26 mouse cellular contexts compared by ENCODE assay signal in genomic region chr11:88221929-88222475, GRCm38 (mm10).
"Had no signal": no experiment of that assay in that cellular context is flagged by ENCODE, and none has a peak within 500 bp of the region (broad histone marks: within the 10 kb centered on the region; RNA-seq: fewer than 3 reads in every experiment).

No protein-coding gene starts in this region.

- H3K36me3 ChIP-seq: heart, embryonic 10.5 days; heart, embryonic 13.5 days; heart, embryonic 15.5 days; intestine, embryonic 15.5 days; limb, embryonic 10.5 days; limb, embryonic 12.5 days; liver, embryonic 13.5 days; liver, embryonic 15.5 days had no signal

- H3K4me2 ChIP-seq: heart, embryonic 13.5 days; heart, embryonic 15.5 days; hindbrain, embryonic 14.5 days; intestine, embryonic 15.5 days; limb, embryonic 12.5 days; liver, embryonic 11.5 days; liver, embryonic 13.5 days; liver, embryonic 15.5 days had no signal

- H3K27ac ChIP-seq: gastrocnemius, adult 2 months; heart, embryonic 10.5 days; heart, embryonic 13.5 days; heart, embryonic 15.5 days; hindbrain, embryonic 14.5 days; intestine, embryonic 15.5 days; layer of hippocampus, adult 2 months; left cerebral cortex, adult 2 months; limb, embryonic 10.5 days; limb, embryonic 12.5 days; liver, embryonic 13.5 days; liver, embryonic 15.5 days had no signal

- DNase-seq: gastrocnemius, adult 2 months; gastrocnemius, postnatal 10 days; gastrocnemius, postnatal 25 days; heart, postnatal 10 days; heart, postnatal 4 days; kidney, adult 18-20 months; kidney, adult 8-10 months; kidney, postnatal 10 days; kidney, postnatal 4 days; liver; liver, embryonic 13.5 days; liver, postnatal 0 days had no signal

- H3K9ac ChIP-seq: heart, embryonic 13.5 days; heart, embryonic 15.5 days; hindbrain, embryonic 14.5 days; intestine, embryonic 15.5 days; limb, embryonic 12.5 days; liver, embryonic 13.5 days; liver, embryonic 15.5 days; liver, postnatal 0 days had no signal

- H3K4me1 ChIP-seq: intestine, embryonic 15.5 days; limb, embryonic 10.5 days; limb, embryonic 12.5 days; liver, embryonic 13.5 days; liver, embryonic 15.5 days had no signal

- H3K9me3 ChIP-seq: heart, embryonic 10.5 days; heart, embryonic 13.5 days; heart, embryonic 15.5 days; intestine, embryonic 15.5 days; limb, embryonic 10.5 days; limb, embryonic 12.5 days; liver, embryonic 13.5 days; liver, embryonic 15.5 days had no signal

- ATAC-seq: hindbrain, embryonic 16.5 days; inflammation-experienced regulatory T-cells, adult 6 months; intestine, embryonic 15.5 days; intestine, postnatal 0 days; liver, postnatal 0 days had no signal

- H3K27me3 ChIP-seq: heart, embryonic 13.5 days; heart, embryonic 15.5 days; intestine, embryonic 15.5 days; limb, embryonic 12.5 days; liver, embryonic 15.5 days had no signal

- H3K4me3 ChIP-seq: gastrocnemius, adult 2 months; heart, embryonic 10.5 days; heart, embryonic 13.5 days; heart, embryonic 15.5 days; intestine, embryonic 15.5 days; layer of hippocampus, adult 2 months; left cerebral cortex, adult 2 months; limb, embryonic 10.5 days; limb, embryonic 12.5 days; liver, embryonic 13.5 days; liver, embryonic 15.5 days had no signal
